Mouse (Mus musculus) cerebellum, adult 2 months (tissue): ENCODE data around the gene Sft2d2.

Source experiments
- CTCF ChIP-seq: fragments of 200-500 bp; IDR thresholded peaks from 2 replicates; pipeline ENCODE4 v1.5.1; 2011; ENCODE audit warnings: low read depth, mild to moderate bottlenecking, control low read depth, low read length, moderate library complexity, borderline replicate concordance; ENCODE audit not compliant: insufficient read depth
- POLR2A ChIP-seq: fragments of 200-500 bp; IDR thresholded peaks from 2 replicates; pipeline ENCODE4 v1.6.1; 2011; ENCODE audit warnings: low read length, control low read depth, borderline replicate concordance; ENCODE audit not compliant: insufficient read depth

GRCm38 (mm10) chr1:165192102-165192501 is 2.1 kb downstream of the Sft2d2 start:
- no peak for TF ChIP-seq POLR2A
- no peak for TF ChIP-seq CTCF
